Mouse (Mus musculus) gastrocnemius, adult 8-10 months (tissue): ENCODE measurements around the gene Cnpy1. TPM values are rescaled to one million over a fixed set of nuclear protein-coding genes. Genes with fewer than 3 reads are reported as not detected.

ENCODE experiments used
- DNase-seq, 2 experiments: peaks; one replicate each; pipeline ENCODE4 v3.0.0; 2022; ENCODE audit warnings: low spot score in 2 of 2
- total RNA-seq, 4 experiments: library from RNA; stranded (reverse); gene quantifications; 2 replicates each; pipeline ENCODE4 v1.2.4; 2022

The Cnpy1 gene
- not detected for total RNA-seq

DNA sequence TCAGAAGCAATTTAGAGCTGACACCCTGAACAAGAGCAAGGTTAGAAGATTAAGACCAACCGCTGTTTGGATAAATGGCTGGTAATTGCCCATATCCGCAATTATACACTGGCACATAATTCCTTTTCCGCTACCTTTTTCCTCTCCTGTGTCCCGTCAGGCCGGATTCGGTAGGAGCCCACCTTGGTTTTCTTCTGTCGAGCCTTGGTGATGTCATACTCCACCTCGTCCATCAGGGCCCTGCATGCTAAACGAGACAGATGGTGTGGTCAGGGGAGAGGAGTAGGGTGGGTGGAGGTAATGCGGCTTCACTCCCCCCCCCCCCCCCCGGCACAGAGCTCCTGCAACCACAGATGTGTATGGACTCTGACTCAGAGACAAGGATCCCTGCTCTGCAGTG is at the start of gene Cnpy1:
Gene Cnpy1 (minus strand): TSS at position 233 of the 400 bp plus-strand sequence.
- no peak for DNase-seq

GRCm38 (mm10) chr5:28293990-28294389 is 48.4 kb upstream of the Cnpy1 start:
- DNase-seq, result peak; percentile 63 to 64

DNA sequence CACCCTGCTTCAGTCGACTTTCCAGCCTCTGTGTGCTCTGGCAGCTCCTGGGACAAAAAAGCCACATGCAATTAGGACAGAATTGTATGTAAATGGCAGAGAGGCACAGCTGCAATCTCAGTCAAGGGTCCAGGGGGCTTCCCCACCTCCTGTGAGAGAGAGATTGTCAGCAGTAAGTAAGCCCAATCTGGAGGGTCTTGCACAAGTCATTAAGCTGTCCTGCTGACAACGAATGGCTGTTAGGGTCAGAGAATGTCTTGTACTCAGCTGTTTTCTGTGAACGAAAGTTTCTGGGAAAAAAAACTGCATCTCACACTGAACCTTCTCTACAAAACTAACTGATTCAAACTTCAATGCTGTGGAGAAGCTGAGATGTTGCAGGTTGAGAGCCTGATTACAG is 46.7 kb upstream of the Cnpy1 start:
- DNase-seq, result no peak

DNA sequence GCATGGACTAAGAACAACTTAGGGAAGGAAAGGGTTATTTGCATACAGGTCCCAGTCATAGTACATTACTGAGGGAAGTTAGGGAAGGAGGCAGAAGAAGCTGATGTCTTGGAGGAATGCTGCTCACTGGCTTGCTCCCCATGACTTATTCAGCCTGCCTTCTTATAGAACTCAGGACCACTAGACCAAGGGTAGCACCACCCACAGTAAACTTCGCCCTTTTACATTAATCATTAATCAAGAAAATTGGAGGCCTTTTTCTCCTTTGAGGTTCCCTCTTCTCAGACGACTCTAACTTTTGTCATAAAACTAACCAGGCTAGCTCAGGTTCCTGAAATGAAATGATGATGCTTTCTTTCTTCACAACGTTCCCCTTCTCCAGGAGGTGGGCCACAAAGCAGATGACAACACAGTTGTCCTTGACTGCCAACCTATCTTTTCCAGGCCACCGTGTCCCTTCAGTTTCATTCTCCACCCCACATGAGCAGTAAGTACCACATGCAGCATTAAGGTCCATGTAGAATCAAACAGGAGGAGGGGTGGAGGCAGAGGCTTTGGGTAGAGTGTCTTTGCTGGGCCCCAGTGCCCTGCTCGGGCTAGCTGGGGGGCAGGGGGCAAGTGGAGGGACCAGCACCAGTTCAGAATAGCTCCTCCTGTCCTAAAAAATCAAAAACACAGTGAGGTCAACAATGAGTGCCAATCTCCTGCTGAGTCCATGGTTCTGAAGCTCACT is 45.7 kb upstream of the Cnpy1 start:
- DNase-seq, result no peak

DNA sequence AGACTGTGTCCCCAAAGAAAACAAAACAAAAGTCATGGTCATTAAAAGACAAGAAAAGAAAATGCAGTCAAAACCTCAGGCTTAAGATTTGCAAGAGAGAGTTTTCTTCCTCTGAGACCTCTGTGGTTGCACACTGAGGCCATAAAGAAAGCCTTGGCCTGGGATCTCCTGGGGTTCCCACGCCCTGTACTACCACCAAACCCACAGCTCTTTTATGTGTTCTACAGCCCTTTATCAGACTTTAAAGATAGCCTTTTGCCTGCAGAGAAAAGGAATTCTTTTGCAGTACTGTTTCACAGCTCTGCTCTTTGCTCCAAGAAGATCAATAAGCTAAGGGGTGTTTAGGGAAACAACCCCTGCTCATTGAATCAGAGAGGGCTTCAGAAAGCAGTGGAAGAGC is 45.0 kb upstream of the Cnpy1 start:
- DNase-seq, result no peak

GRCm38 (mm10) chr5:28289111-28289510 is 43.5 kb upstream of the Cnpy1 start:
- DNase-seq, result no peak

- DNase-seq, result no peak
These were observed 31.7 kb upstream of the Cnpy1 start for GRCm38 (mm10) chr5:28277279-28277678.

GRCm38 (mm10) chr5:28272836-28273235 is 27.2 kb upstream of the Cnpy1 start:
- no peak for DNase-seq

GRCm38 (mm10) chr5:28269469-28269991 is 23.9 kb upstream of the Cnpy1 start:
- DNase-seq, result no peak

DNA sequence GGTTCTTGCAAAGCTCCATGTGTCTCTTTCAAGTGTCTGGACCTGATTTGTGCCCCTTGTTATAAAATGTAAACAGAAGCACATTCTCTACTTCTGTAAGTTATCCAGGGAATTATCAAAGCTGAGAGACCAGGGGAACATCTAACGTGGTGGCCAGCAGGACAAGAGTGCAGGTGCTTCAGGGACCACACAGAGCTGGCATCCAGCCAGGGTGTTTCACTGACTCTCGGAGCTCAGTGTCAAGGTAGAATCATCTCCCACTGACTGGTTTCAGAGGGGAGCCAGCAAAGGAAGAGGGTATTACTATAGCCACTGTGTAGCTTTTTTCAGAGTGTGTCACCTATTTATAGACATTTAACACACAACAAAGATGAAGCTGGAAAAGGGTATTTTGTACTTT is 22.0 kb upstream of the Cnpy1 start:
- no peak for DNase-seq

DNA sequence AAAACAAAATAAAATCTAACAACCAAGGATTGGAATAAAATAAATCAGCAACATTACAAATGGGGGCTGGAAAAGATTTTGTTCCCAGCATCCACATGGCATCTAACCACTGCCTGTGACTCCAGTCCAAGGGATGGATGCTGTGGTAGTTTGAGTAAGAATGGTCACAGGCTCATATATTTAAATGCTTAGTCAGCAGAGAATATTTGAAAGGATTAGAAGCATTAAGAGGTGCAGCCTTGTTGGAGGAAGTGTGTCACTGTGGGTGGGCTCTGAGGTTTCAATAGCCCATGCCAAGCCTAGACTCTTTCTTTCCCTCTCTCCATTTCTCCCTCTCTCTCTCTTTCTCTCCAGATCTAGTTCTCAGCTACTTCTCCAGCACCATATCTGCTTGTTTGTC is 20.0 kb upstream of the Cnpy1 start:
- no peak for DNase-seq

- DNase-seq, result no peak
These were observed 18.2 kb upstream of the Cnpy1 start for GRCm38 (mm10) chr5:28263852-28264251.

GRCm38 (mm10) chr5:28262070-28262469 is 16.5 kb upstream of the Cnpy1 start:
- DNase-seq, result no peak

DNA sequence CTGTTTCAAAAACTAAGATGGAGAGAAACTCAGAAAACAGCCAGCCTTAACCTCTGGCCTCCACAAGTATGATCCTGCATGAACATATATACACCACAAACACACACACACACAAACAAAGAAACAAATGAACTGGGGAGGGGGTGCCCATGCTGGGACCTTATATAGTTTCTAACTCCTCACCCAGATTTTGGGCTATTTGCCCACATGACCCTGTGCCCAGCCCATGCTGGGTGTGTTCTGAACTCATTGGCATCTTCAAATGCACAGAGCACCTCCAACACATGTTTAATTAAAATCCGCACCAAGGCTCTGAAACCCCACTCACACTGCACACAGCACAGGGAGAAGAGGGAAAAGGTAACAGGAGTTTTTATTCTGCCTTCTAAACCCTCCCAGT is 14.3 kb upstream of the Cnpy1 start:
- no peak for DNase-seq

GRCm38 (mm10) chr5:28259385-28259784 is 13.8 kb upstream of the Cnpy1 start:
- DNase-seq, result no peak

GRCm38 (mm10) chr5:28257816-28258215 is 12.2 kb upstream of the Cnpy1 start:
- no peak for DNase-seq

DNA sequence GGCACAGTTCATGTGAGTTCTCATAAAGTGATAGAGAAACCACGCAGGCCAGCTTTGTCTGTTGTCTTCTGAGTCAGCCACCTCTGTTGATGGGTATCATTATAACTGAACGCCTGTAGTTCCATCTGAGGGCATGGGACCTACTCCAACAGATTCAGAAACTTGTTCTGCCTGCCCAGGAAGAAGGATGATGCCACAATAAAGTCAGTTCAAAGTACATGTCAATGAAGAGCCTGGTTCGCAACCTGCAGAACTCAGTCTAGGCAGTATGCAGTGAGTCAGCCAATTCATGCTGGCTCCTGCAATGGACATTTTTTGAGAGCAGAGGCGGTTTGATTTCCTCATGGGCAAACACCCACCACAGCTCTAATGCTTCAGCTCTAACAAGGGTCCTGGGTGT is 7.4 kb upstream of the Cnpy1 start:
- no peak for DNase-seq

DNA sequence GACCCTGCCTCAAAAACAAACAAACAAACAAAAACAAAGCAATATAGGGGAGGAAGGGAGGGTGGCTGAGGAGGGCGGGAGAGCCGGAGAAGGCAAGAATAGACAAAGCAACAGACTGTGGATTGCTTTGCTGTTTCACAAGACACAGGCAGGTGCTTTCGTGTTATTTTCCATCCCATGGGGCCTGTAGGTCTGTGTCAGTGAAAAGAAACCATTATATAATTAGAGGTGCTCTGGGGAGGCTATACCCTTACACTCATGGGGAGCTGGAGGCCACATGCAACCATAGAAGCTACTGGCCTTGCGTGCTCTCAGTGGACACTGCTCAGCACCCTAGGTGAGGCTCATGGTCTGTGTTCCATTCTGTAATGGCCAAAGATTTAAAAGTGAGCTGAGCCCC is 6.7 kb upstream of the Cnpy1 start:
- no peak for DNase-seq

GRCm38 (mm10) chr5:28251211-28251764 is 5.7 kb upstream of the Cnpy1 start:
- no peak for DNase-seq

- DNase-seq, result no peak
These were observed 4.9 kb upstream of the Cnpy1 start for GRCm38 (mm10) chr5:28250479-28250878.

GRCm38 (mm10) chr5:28245121-28245520 is 485 bp downstream of the Cnpy1 start:
- no peak for DNase-seq

- DNase-seq, result no peak
These were observed 2.0 kb downstream of the Cnpy1 start for GRCm38 (mm10) chr5:28243501-28244177.

DNA sequence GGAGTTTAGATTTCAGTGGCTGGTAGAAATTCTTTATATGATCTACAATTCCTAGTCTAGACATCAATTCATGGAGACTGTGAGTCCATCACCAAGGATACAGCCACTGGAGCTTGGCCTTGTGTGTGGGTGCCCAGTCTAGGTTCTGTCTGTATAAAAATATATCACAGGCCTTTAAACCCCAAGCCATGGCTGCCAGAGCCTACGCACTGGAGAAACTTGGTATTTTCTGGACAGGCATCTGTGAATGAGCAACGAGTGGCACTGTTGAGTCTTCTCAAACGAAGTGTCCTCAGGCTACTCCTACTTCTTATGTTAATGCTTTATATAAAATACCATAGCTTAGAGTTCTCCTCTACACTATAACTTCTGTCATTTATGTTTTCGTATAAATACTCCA is 4.2 kb downstream of the Cnpy1 start:
- no peak for DNase-seq
